Mouse (Mus musculus): ENCODE data around the gene Chpf. TPM values are rescaled to one million over a fixed set of nuclear protein-coding genes. Genes with fewer than 3 reads are reported as not detected.

The Chpf gene
- polyA plus RNA-seq (2014; fragmentation: Nextera tagmentation; extraction: Ambion mirVana), result 14.2 and 16.1 TPM in 2 replicates

DNA sequence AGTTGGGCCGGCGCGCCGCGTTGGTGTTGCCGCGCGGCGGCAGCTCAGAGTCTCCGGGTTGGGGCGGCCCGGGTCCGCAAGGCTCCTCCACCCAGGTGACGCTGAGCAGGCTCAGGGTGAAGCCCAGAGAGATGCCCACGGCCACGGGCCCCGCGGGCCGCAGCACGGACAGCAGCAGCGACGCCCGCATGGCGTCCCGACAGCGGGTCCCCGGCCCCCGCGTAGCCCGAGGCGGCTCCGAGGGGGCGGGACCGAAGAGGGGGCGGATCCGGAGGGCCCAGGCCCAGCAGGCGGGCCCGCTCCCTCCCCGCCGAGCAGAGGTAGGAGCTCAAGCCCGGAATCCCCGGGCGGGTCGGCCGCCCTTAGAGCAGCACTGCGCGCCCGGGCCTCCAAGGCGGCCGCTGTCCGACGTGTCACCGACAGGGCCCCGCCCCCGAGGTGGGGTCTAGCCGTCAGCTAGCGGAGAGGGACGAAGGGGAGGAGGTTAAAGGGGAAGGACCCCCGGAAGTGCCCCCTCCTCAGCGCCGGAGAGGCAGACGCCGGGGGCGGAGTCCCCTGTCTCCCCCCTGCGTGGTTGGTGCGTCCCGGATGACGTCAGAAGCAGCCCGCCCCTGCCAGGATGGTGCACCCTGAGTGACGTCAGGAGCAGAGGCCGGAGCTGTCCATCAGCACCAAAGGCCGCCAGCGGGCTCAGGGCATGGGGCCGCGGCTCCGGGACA, at the start of gene Chpf, which contains the start of gene Tmem198:
Gene Chpf (minus strand): TSS at position 392 of the 719 bp plus-strand sequence.
Gene Tmem198 (plus strand): TSS at position 617 of the 719 bp plus-strand sequence.
- H3K4me3 ChIP-seq (ENCODE audit: low read depth, low read length), result peak within 1 kb of the TSS; percentile 85
- DNase-seq (ENCODE audit: low spot score) (peak; percentile 100), ATAC-seq (ENCODE audit: insufficient number of reproducible peaks, low FRiP score, low TSS enrichment, low read depth) (peak; percentile 88)
- peak within 1 kb of the TSS; percentile 52; the same call in 1 of the 2 replicates for H3K27ac ChIP-seq (replicated peaks; ENCODE audit: low read depth, low read length)
- WGBS, result under 1% methylated on average over 60 of the region's 76 CpGs
- peaks cover 33% of the 10 kb centered on the region for H3K27me3 ChIP-seq (ENCODE audit: control insufficient read depth, insufficient read depth, low read length)
- peaks cover 16% of the 10 kb centered on the region for H3K4me1 ChIP-seq (ENCODE audit: control insufficient read depth, insufficient read depth, low read length)
- H3K9me3 ChIP-seq (ENCODE audit: control insufficient read depth, low read length), result no peaks in the 10 kb centered on the region
- H3K9ac ChIP-seq (ENCODE audit: low read length), result peak within 1 kb of the TSS; percentile 68
- peaks cover 7% of the 10 kb centered on the region for H3K36me3 ChIP-seq (ENCODE audit: control insufficient read depth, insufficient read depth, low read length)
- H3K4me2 ChIP-seq (ENCODE audit: low read depth, severe bottlenecking), result peak within 1 kb of the TSS; percentile 93

- no peaks in the 10 kb centered on the region; the same call in 1 of the 2 replicates for H3K9me3 ChIP-seq (ENCODE audit: control insufficient read depth, low read length)
- H3K27ac ChIP-seq (replicated peaks; ENCODE audit: low read depth, low read length), result no peak overlapping the region
- no peaks in the 10 kb centered on the region for H3K27me3 ChIP-seq (ENCODE audit: control insufficient read depth, insufficient read depth, low read length)
- DNase-seq (ENCODE audit: low spot score) (no peak), ATAC-seq (ENCODE audit: insufficient number of reproducible peaks, low FRiP score, low TSS enrichment, low read depth) (no peak)
- no peak overlapping the region for H3K4me2 ChIP-seq (ENCODE audit: low read depth, severe bottlenecking)
- H3K9ac ChIP-seq (ENCODE audit: low read length), result no peak overlapping the region
- H3K4me3 ChIP-seq (ENCODE audit: low read depth, low read length), result no peak overlapping the region
- 93% methylated on average over 7 of the region's 7 CpGs for WGBS
- peaks cover 6% of the 10 kb centered on the region for H3K36me3 ChIP-seq (ENCODE audit: control insufficient read depth, insufficient read depth, low read length)
- H3K4me1 ChIP-seq (ENCODE audit: control insufficient read depth, insufficient read depth, low read length), result no peaks in the 10 kb centered on the region
These were observed 45.6 kb upstream of the Chpf start for GRCm38 (mm10) chr1:75524679-75525078.

DNA sequence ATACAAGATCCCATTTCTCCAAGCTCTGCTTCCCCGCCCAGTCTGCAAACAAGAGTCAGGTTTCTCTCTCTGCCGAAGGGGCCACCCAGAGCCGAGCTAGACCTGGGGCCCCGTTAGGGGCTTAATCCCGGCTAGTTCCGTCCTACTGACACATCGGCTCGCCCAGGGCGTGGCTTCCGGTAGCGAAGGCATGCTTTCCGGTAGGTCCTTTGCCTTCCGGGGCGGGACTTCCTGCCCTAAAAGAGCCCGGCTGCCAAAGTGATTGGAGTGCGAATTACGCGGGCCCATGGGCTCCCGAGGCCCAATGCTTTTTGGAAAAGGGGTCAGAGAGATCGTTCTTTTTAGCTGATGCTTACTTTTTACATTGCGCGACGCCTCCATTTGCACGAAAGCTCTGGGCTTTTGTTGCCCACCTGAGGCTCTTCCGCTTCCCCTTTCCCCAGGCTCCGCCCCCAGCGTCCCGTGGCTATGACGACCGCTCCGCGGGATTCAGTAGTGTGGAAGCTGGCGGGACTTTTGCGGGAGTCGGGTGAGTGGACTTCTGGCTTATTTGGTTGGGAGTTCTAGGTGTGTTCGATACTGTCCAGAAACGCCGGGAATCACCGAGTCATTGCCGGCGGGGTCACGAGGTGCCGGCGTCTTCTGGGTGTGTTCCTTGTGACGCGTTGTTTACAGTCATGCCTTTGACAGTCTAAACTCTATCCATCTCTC, 42.4 kb upstream of the Chpf start, which contains the start of gene Stk11ip:
Gene Stk11ip (plus strand): TSS at position 209 of the 711 bp plus-strand sequence.
- no peaks in the 10 kb centered on the region for H3K4me1 ChIP-seq (ENCODE audit: control insufficient read depth, insufficient read depth, low read length)
- ATAC-seq (ENCODE audit: insufficient number of reproducible peaks, low FRiP score, low TSS enrichment, low read depth), result peak; percentile 96
- peak within 1 kb of the TSS; percentile 51 for H3K4me3 ChIP-seq (ENCODE audit: low read depth, low read length)
- H3K9me3 ChIP-seq (ENCODE audit: control insufficient read depth, low read length), result no peaks in the 10 kb centered on the region; the same call in 1 of the 2 replicates
- peak within 1 kb of the TSS; percentile 55 for H3K4me2 ChIP-seq (ENCODE audit: low read depth, severe bottlenecking)
- peak within 1 kb of the TSS; percentile 49; the same call in 1 of the 2 replicates for H3K9ac ChIP-seq (ENCODE audit: low read length)
- peak within 1 kb of the TSS; percentile 92 for H3K27ac ChIP-seq (replicated peaks; ENCODE audit: low read depth, low read length)
- H3K27me3 ChIP-seq (ENCODE audit: control insufficient read depth, insufficient read depth, low read length), result no peaks in the 10 kb centered on the region
- WGBS, result under 1% methylated on average over 46 of the region's 46 CpGs
- DNase-seq (ENCODE audit: low spot score), result peak; percentile 97
- H3K36me3 ChIP-seq (ENCODE audit: control insufficient read depth, insufficient read depth, low read length), result peaks cover 4% of the 10 kb centered on the region

DNA sequence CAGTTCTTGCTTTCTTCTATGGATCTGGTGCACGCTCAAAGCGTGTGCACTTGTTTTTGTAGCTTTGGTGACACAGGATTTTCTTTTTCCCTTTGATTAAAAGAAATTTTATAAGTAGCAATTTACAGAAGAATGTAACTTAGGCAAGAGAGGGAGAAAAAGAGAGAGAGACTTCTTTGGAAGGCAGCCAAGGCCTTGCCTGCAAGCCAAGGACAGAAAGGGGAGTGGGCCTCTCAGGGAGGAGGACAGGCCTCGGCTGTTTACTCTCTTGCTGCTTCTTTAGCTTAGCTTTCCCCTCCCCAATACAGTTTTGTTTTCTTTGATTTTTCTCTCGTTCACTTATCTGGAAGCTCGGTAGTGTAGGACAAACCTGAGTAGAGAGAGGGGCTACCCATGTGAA, 40.5 kb upstream of the Chpf start:
- Histone ChIP-seq H3K9ac (ENCODE audit: low read length) (no peak overlapping the region), H3K27me3 (ENCODE audit: control insufficient read depth, insufficient read depth, low read length) (no peaks in the 10 kb centered on the region), H3K9me3 (ENCODE audit: control insufficient read depth, low read length) (no peaks in the 10 kb centered on the region; the same call in 1 of the 2 replicates), H3K4me1 (ENCODE audit: control insufficient read depth, insufficient read depth, low read length) (no peaks in the 10 kb centered on the region), H3K27ac (replicated peaks; ENCODE audit: low read depth, low read length) (no peak overlapping the region), H3K4me2 (ENCODE audit: low read depth, severe bottlenecking) (no peak overlapping the region), H3K4me3 (ENCODE audit: low read depth, low read length) (no peak overlapping the region), H3K36me3 (ENCODE audit: control insufficient read depth, insufficient read depth, low read length) (no peaks in the 10 kb centered on the region)
- ATAC-seq (ENCODE audit: insufficient number of reproducible peaks, low FRiP score, low TSS enrichment, low read depth) (no peak), DNase-seq (ENCODE audit: low spot score) (no peak)
- 89% methylated on average over 5 of the region's 5 CpGs for WGBS

GRCm38 (mm10) chr1:75518427-75518826, 39.3 kb upstream of the Chpf start:
- no peak overlapping the region for H3K4me3 ChIP-seq (ENCODE audit: low read depth, low read length)
- WGBS, result 93% methylated on average over 4 of the region's 4 CpGs
- no peak overlapping the region for H3K9ac ChIP-seq (ENCODE audit: low read length)
- DNase-seq (ENCODE audit: low spot score), result no peak
- no peaks in the 10 kb centered on the region for H3K36me3 ChIP-seq (ENCODE audit: control insufficient read depth, insufficient read depth, low read length)
- no peaks in the 10 kb centered on the region; the same call in 1 of the 2 replicates for H3K9me3 ChIP-seq (ENCODE audit: control insufficient read depth, low read length)
- no peaks in the 10 kb centered on the region for H3K4me1 ChIP-seq (ENCODE audit: control insufficient read depth, insufficient read depth, low read length)
- H3K27me3 ChIP-seq (ENCODE audit: control insufficient read depth, insufficient read depth, low read length), result no peaks in the 10 kb centered on the region
- no peak overlapping the region for H3K27ac ChIP-seq (replicated peaks; ENCODE audit: low read depth, low read length)
- no peak for ATAC-seq (ENCODE audit: insufficient number of reproducible peaks, low FRiP score, low TSS enrichment, low read depth)
- H3K4me2 ChIP-seq (ENCODE audit: low read depth, severe bottlenecking), result no peak overlapping the region

- ATAC-seq (ENCODE audit: insufficient number of reproducible peaks, low FRiP score, low TSS enrichment, low read depth) (no peak), DNase-seq (ENCODE audit: low spot score) (no peak)
- WGBS, result 49% methylated on average over 4 of the region's 4 CpGs
- H3K4me3 ChIP-seq (ENCODE audit: low read depth, low read length), result no peak overlapping the region
- H3K9me3 ChIP-seq (ENCODE audit: control insufficient read depth, low read length), result no peaks in the 10 kb centered on the region; the same call in 1 of the 2 replicates
- H3K36me3 ChIP-seq (ENCODE audit: control insufficient read depth, insufficient read depth, low read length), result no peaks in the 10 kb centered on the region
- no peak overlapping the region for H3K27ac ChIP-seq (replicated peaks; ENCODE audit: low read depth, low read length)
- H3K9ac ChIP-seq (ENCODE audit: low read length), result no peak overlapping the region
- no peaks in the 10 kb centered on the region for H3K27me3 ChIP-seq (ENCODE audit: control insufficient read depth, insufficient read depth, low read length)
- H3K4me2 ChIP-seq (ENCODE audit: low read depth, severe bottlenecking), result no peak overlapping the region
- H3K4me1 ChIP-seq (ENCODE audit: control insufficient read depth, insufficient read depth, low read length), result no peaks in the 10 kb centered on the region
These were observed 38.9 kb upstream of the Chpf start for GRCm38 (mm10) chr1:75517984-75518383.

DNA sequence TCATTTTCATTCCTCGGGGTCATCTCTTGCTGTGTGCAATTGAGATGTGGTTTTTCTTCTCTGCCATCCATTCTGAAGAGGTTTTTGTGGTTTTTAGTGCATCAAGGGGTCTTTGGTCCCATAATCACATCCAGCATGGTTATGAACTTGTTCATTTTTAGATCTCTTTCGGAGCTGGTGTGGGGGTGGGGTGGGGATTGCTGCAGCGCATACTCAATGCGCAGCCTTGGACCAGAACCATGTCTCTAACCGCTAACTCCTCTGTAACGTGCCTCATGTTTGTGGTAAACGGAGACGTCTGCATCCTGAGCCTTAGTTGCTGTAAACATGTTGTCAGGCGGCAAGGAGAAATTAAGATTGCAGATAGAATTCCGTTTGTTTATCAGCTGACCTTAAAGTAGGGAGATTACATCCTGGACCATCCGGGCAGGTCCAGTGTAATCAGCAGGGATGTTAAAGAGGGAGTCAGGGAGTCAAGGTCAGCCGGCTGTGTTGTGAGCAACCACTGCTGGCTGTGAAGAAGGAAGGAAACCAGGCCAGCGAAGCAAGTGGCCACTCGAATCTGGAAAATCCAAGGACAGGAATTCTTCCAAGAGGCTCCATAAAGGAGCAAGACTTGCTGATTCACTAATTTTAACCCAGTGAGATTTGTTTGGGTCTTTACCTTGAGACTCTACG, 37.7 kb upstream of the Chpf start:
- Histone ChIP-seq H3K4me2 (ENCODE audit: low read depth, severe bottlenecking) (no peak overlapping the region), H3K9ac (ENCODE audit: low read length) (no peak overlapping the region), H3K4me1 (ENCODE audit: control insufficient read depth, insufficient read depth, low read length) (no peaks in the 10 kb centered on the region), H3K9me3 (ENCODE audit: control insufficient read depth, low read length) (no peaks in the 10 kb centered on the region; the same call in 1 of the 2 replicates), H3K27me3 (ENCODE audit: control insufficient read depth, insufficient read depth, low read length) (no peaks in the 10 kb centered on the region), H3K4me3 (ENCODE audit: low read depth, low read length) (no peak overlapping the region), H3K36me3 (ENCODE audit: control insufficient read depth, insufficient read depth, low read length) (no peaks in the 10 kb centered on the region), H3K27ac (replicated peaks; ENCODE audit: low read depth, low read length) (no peak overlapping the region)
- 76% methylated on average over 15 of the region's 15 CpGs for WGBS
- DNase-seq (ENCODE audit: low spot score), result no peak
- ATAC-seq (ENCODE audit: insufficient number of reproducible peaks, low FRiP score, low TSS enrichment, low read depth), result no peak

DNA sequence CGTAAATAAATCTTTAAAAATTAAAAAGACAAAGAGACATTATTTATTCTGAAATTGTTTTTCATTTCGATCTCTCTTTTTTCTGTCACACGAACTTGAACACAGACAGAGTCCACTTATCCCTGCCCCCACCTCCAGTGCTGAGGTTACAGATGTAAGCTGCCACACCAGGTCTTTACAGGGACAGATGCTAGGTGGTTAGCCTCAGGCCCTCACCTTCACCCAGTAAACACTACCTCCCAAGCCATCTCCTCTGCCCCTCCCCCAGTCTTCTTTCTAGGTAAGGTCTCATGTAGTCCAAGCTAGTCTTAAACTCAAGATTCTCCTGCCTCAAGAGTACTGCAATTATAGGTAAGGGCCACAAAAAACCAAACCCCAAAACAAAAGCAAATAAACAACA, 33.4 kb upstream of the Chpf start:
- DNase-seq (ENCODE audit: low spot score) (no peak), ATAC-seq (ENCODE audit: insufficient number of reproducible peaks, low FRiP score, low TSS enrichment, low read depth) (no peak)
- H3K9ac ChIP-seq (ENCODE audit: low read length), result no peak overlapping the region
- WGBS, result 94% methylated on average over 3 of the region's 3 CpGs
- H3K4me2 ChIP-seq (ENCODE audit: low read depth, severe bottlenecking), result no peak overlapping the region
- H3K36me3 ChIP-seq (ENCODE audit: control insufficient read depth, insufficient read depth, low read length), result no peaks in the 10 kb centered on the region
- no peaks in the 10 kb centered on the region for H3K9me3 ChIP-seq (ENCODE audit: control insufficient read depth, low read length)
- no peak overlapping the region for H3K4me3 ChIP-seq (ENCODE audit: low read depth, low read length)
- 0 out of 2 replicates have a peak, but pooled peaks cover 2% of the 10 kb centered on the region for H3K27me3 ChIP-seq (ENCODE audit: control insufficient read depth, insufficient read depth, low read length)
- H3K4me1 ChIP-seq (ENCODE audit: control insufficient read depth, insufficient read depth, low read length), result peaks cover 9% of the 10 kb centered on the region
- H3K27ac ChIP-seq (replicated peaks; ENCODE audit: low read depth, low read length), result no peak overlapping the region
